8 mouse cellular contexts compared by ENCODE assay signal in genomic region chr17:62884129-62884506, GRCm38 (mm10). TPM values are rescaled to one million over a fixed set of nuclear protein-coding genes. Genes with fewer than 3 reads are reported as not detected.
DNase-seq lines count a peak whose midpoint lies in the region; ATAC-seq and TF ChIP-seq lines count a peak whose summit lies in the region.

No protein-coding gene starts in this region.

- peak overlapping the region; percentile 77 for H3K9ac ChIP-seq in embryonic facial prominence, embryonic 13.5 days
- peak overlapping the region; percentile 26 for H3K9ac ChIP-seq in limb, embryonic 15.5 days
- peak overlapping the region; percentile 83 for H3K9ac ChIP-seq in midbrain, embryonic 15.5 days

- no peak for ATAC-seq in embryonic facial prominence, embryonic 13.5 days (ENCODE audit: insufficient number of reproducible peaks, insufficient read depth, low FRiP score, low TSS enrichment, low read depth)
- ATAC-seq in limb, embryonic 15.5 days (ENCODE audit: insufficient number of reproducible peaks, low FRiP score, low TSS enrichment, low read depth), result no peak
- no peak for ATAC-seq in midbrain, embryonic 15.5 days (replicated peaks)

- DNase-seq in layer of hippocampus, adult 11-12 months (ENCODE audit: low spot score), result peak; percentile 72
- DNase-seq in layer of hippocampus, adult 9-10 months (ENCODE audit: low spot score), result no peak
- DNase-seq in heart, adult 8-10 months (ENCODE audit: low spot score), result peak; percentile 68
- DNase-seq in kidney, adult 2 months, result peak; percentile 71
- peak; percentile 26 to 40 for DNase-seq in spleen, postnatal 36 days (ENCODE audit: low spot score in 2 of 2)

- H3K4me3 ChIP-seq in embryonic facial prominence, embryonic 13.5 days, result peak overlapping the region; percentile 89
- peak overlapping the region; percentile 74 for H3K4me3 ChIP-seq in kidney, adult 2 months (ENCODE audit: insufficient read depth, low read depth, low read length)
- peak overlapping the region; percentile 79 for H3K4me3 ChIP-seq in limb, embryonic 15.5 days
- H3K4me3 ChIP-seq in midbrain, embryonic 15.5 days, result peak overlapping the region; percentile 96

- no peaks in the 10 kb centered on the region for H3K9me3 ChIP-seq in embryonic facial prominence, embryonic 13.5 days
- H3K9me3 ChIP-seq in limb, embryonic 15.5 days, result no peaks in the 10 kb centered on the region
- H3K9me3 ChIP-seq in midbrain, embryonic 15.5 days, result no peaks in the 10 kb centered on the region

- H3K27me3 ChIP-seq in embryonic facial prominence, embryonic 13.5 days, result no peaks in the 10 kb centered on the region
- H3K27me3 ChIP-seq in kidney, adult 2 months (replicated peaks; ENCODE audit: control insufficient read depth, insufficient read depth, low read length), result no peaks in the 10 kb centered on the region; the same call in 1 of the 2 replicates
- no peaks in the 10 kb centered on the region for H3K27me3 ChIP-seq in limb, embryonic 15.5 days
- H3K27me3 ChIP-seq in midbrain, embryonic 15.5 days (replicated peaks), result no peaks in the 10 kb centered on the region

- peaks cover 3% of the 10 kb centered on the region for H3K4me1 ChIP-seq in embryonic facial prominence, embryonic 13.5 days
- no peaks in the 10 kb centered on the region for H3K4me1 ChIP-seq in kidney, adult 2 months (ENCODE audit: control insufficient read depth, insufficient read depth, low read length)
- peaks cover 11% of the 10 kb centered on the region for H3K4me1 ChIP-seq in limb, embryonic 15.5 days
- peaks cover 6% of the 10 kb centered on the region; the same call in 1 of the 2 replicates for H3K4me1 ChIP-seq in midbrain, embryonic 15.5 days

- peak overlapping the region; percentile 93 for H3K27ac ChIP-seq in embryonic facial prominence, embryonic 13.5 days
- H3K27ac ChIP-seq in kidney, adult 2 months (ENCODE audit: insufficient read depth, low read depth, low read length), result no peak overlapping the region
- H3K27ac ChIP-seq in limb, embryonic 15.5 days, result peak overlapping the region; percentile 98
- H3K27ac ChIP-seq in midbrain, embryonic 15.5 days, result peak overlapping the region; percentile 93

- H3K4me2 ChIP-seq in embryonic facial prominence, embryonic 13.5 days, result peak overlapping the region; percentile 96
- peak overlapping the region; percentile 92 for H3K4me2 ChIP-seq in limb, embryonic 15.5 days
- H3K4me2 ChIP-seq in midbrain, embryonic 15.5 days, result peak overlapping the region; percentile 85

- peak; percentile 82 for TF ChIP-seq CTCF in kidney, adult 2 months (conservative IDR thresholded peaks at IDR 0.05; ENCODE audit: insufficient read depth, insufficient read length, low read depth, low read length)

- no peaks in the 10 kb centered on the region for H3K36me3 ChIP-seq in embryonic facial prominence, embryonic 13.5 days
- H3K36me3 ChIP-seq in kidney, adult 2 months (ENCODE audit: control insufficient read depth, insufficient read depth, low read length), result no peaks in the 10 kb centered on the region
- no peaks in the 10 kb centered on the region for H3K36me3 ChIP-seq in limb, embryonic 15.5 days
- H3K36me3 ChIP-seq in midbrain, embryonic 15.5 days (replicated peaks), result no peaks in the 10 kb centered on the region

- WGBS in embryonic facial prominence, embryonic 13.5 days, result under 1% methylated on average over 16 of the region's 16 CpGs
- under 1% methylated on average over 16 of the region's 16 CpGs for WGBS in kidney, adult 2 months
- under 1% methylated on average over 16 of the region's 16 CpGs for WGBS in limb, embryonic 15.5 days
- WGBS in midbrain, embryonic 15.5 days, result under 1% methylated on average over 16 of the region's 16 CpGs

- TF ChIP-seq POLR2A in kidney, adult 2 months (IDR thresholded peaks at IDR 0.05; ENCODE audit: low read depth, low read length), result no peak

RNA-seq across cellular contexts. Expression of gene Efna5, which starts 3.0 kb away (rescaled TPM):
- polyA plus RNA-seq in embryonic facial prominence, embryonic 13.5 days (2015; fragmentation: Nextera tagmentation; extraction: Ambion mirVana), result 109 and 119 TPM in 2 replicates
- total RNA-seq in heart, adult 8-10 months (2022), result 10 to 100 TPM; 17.4 to 20.1 (median 19.1) TPM
- polyA plus RNA-seq in kidney, adult 2 months (2012; rRNA removed), result 2.1 and 2.5 TPM in 2 replicates
- 53.6 and 62.1 TPM in 2 replicates for polyA plus RNA-seq in limb, embryonic 15.5 days (2015; fragmentation: Nextera tagmentation; extraction: Ambion mirVana)
- polyA plus RNA-seq in midbrain, embryonic 15.5 days (2015; fragmentation: Nextera tagmentation; extraction: Ambion mirVana), result 59.8 and 74.6 TPM in 2 replicates

Comparison
In these comparisons a context has a peak if more than half of its experiments do, and no peak if none do; other contexts are left out.
1. H3K9ac ChIP-seq: peak in every context shown above with its lines; median percentile 83 in midbrain, embryonic 15.5 days; 77 in embryonic facial prominence, embryonic 13.5 days; 26 in limb, embryonic 15.5 days.
2. RNA of gene Efna5, which starts 3.0 kb away (polyA plus RNA-seq): 109 to 119 TPM in embryonic facial prominence, embryonic 13.5 days, 53.6 to 62.1 TPM in limb, embryonic 15.5 days and 59.8 to 74.6 TPM in midbrain, embryonic 15.5 days; 2.1 to 2.5 TPM in kidney, adult 2 months; every median in the first group is over 10 times any median in the second.
3. Peak in every context shown above with its lines, with median percentiles within 50 percentile points of each other: H3K4me2 ChIP-seq and H3K4me3 ChIP-seq.